Mouse (Mus musculus) limb, embryonic 14.5 days (tissue): ENCODE data around the gene Ranbp10. TPM values are rescaled to one million over a fixed set of nuclear protein-coding genes. Genes with fewer than 3 reads are reported as not detected.

ENCODE experiments used
- ATAC-seq: fragments of 200-750 bp; cut with Nextera tagmentation; 2 replicates; pipeline ENCODE4 v1.8.0; 2017; ENCODE audit warnings: low read depth, moderate number of reproducible peaks, moderate TSS enrichment; ENCODE audit not compliant: low FRiP score
- DNase-seq: peaks from one replicate; pipeline ENCODE4 v3.0.0-alpha.2; 2015; ENCODE audit warnings: low spot score
- H3K27ac ChIP-seq: fragments of 300-500 bp; sonication (generic); replicated peaks from 2 replicates; pipeline ENCODE4 v1.5.1; 2014; ENCODE audit warnings: low read depth, mild to moderate bottlenecking, low read length, moderate library complexity, mixed read lengths
- H3K27me3 ChIP-seq: fragments of 300-500 bp; sonication (generic); 2 replicates; pipeline ENCODE4 v1.6.1; 2014; ENCODE audit warnings: low read length, mixed read lengths; ENCODE audit not compliant: control insufficient read depth, insufficient read depth
- H3K36me3 ChIP-seq: fragments of 300-500 bp; sonication (generic); 2 replicates; pipeline ENCODE4 v1.6.1; 2014; ENCODE audit warnings: mild to moderate bottlenecking, low read length, moderate library complexity, mixed read lengths; ENCODE audit not compliant: control insufficient read depth, insufficient read depth
- H3K4me1 ChIP-seq: fragments of 300-500 bp; sonication (generic); 2 replicates; pipeline ENCODE4 v1.6.1; 2014; ENCODE audit warnings: antibody characterized with exemption, low read length, mixed read lengths; ENCODE audit not compliant: control insufficient read depth, insufficient read depth
- H3K4me2 ChIP-seq: fragments of 300-500 bp; sonication (generic); replicated peaks from 2 replicates; pipeline ENCODE4 v1.6.1; 2014; ENCODE audit warnings: low read depth, mild to moderate bottlenecking, low read length, moderate library complexity; ENCODE audit not compliant: severe bottlenecking
- H3K4me3 ChIP-seq: fragments of 300-500 bp; sonication (generic); replicated peaks from 2 replicates; pipeline ENCODE4 v1.5.1; 2014; ENCODE audit warnings: low read length
- H3K9ac ChIP-seq: fragments of 300-500 bp; sonication (generic); 2 replicates; pipeline ENCODE4 v1.6.1; 2014; ENCODE audit warnings: mild to moderate bottlenecking, low read depth, low read length, moderate library complexity; ENCODE audit not compliant: severe bottlenecking
- H3K9me3 ChIP-seq: fragments of 300-500 bp; sonication (generic); 2 replicates; pipeline ENCODE4 v1.6.1; 2016; ENCODE audit warnings: low read length; ENCODE audit not compliant: control insufficient read depth
- POLR2A ChIP-seq: fragments of 200-500 bp; IDR thresholded peaks from 2 replicates; pipeline ENCODE4 v1.8.0; 2012; ENCODE audit warnings: inconsistent platforms, mild to moderate bottlenecking, moderate library complexity, borderline replicate concordance; ENCODE audit not compliant: insufficient read depth, insufficient read length; ENCODE audit errors: extremely low read depth
- WGBS: fragments of 180-500 bp; shearing (Covaris S2); extraction: QIAGEN DNeasy Blood & Tissue Kit; methylation state at CpG from one replicate; pipeline ENCODE4 v1.1.7; 2014; 5-methylcytosine and 5-hydroxymethylcytosine counted together
- polyA plus RNA-seq, 2 experiments: library from polyadenylated mRNA; depleted of rRNA in 1 of 2; stranded (reverse) in 1 of 2; unstranded in 1 of 2; fragments of >200 nt; fragmentation: Nextera tagmentation in 1 of 2; extraction: Ambion mirVana in 1 of 2; gene quantifications; 2 replicates each; pipeline versions ENCODE4 v1.2.1 to v1.2.3; 2012 to 2014

Gene Ranbp10
- polyA plus RNA-seq, 2 experiments = 12.2 to 31.3 TPM

GRCm38 (mm10) chr8:105788241-105788640, 38.9 kb downstream of the Ranbp10 start:
- Histone ChIP-seq H3K36me3 (peaks cover 28% of the 10 kb centered on the region), H3K27me3 (no peaks in the 10 kb centered on the region), H3K9me3 (no peaks in the 10 kb centered on the region), H3K9ac (no peak overlapping the region), H3K27ac (no peak overlapping the region), H3K4me2 (no peak overlapping the region), H3K4me1 (no peaks in the 10 kb centered on the region), H3K4me3 (no peak overlapping the region)
- no peak for ATAC-seq
- 97% methylated on average over 2 of the region's 2 CpGs for WGBS
- peak; percentile 27 for DNase-seq
- TF ChIP-seq POLR2A = no peak

DNA sequence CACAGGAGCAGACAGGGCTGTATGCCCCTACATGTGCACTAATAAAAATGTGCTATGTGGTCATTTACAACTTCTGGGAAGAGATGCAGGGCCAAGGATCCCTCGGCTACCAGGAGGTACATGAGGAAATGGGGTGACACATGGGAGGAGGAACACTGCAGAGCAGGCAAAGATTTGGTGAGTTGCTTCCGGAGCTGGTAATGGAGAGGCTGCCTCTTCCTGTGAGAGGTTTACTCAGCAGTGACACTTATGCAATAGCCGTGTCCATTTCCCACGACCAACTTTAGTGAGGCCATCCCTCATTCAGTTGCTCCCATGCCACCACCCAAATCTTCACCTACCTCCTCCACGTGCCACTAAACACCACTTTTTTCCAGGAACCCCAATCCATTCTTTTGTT, 46.9 kb downstream of the Ranbp10 start:
- no peak for ATAC-seq
- Histone ChIP-seq H3K36me3 (peaks cover 80% of the 10 kb centered on the region), H3K27me3 (no peaks in the 10 kb centered on the region), H3K9ac (no peak overlapping the region), H3K9me3 (no peaks in the 10 kb centered on the region), H3K4me1 (no peaks in the 10 kb centered on the region), H3K27ac (no peak overlapping the region), H3K4me2 (no peak overlapping the region), H3K4me3 (no peak overlapping the region)
- WGBS = 83% methylated on average over 5 of the region's 5 CpGs
- TF ChIP-seq POLR2A = no peak
- no peak for DNase-seq

DNA sequence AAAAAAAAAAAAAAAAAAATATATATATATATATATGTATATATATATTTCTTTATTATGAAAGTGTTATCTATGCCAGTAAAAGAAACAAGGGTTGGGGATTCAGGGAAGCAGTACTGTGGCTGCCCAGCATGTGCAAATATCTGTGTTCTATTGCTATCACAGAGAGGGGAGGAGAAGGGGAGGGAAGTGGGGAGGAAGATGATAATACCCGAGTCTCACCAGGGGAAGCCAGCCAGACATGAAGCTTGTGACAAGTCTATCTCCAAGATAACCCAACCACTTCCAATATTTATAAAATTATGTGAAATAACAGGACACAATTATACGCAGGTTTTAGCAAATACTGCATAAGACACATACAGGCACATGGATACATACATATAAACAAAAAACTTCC, 49.3 kb downstream of the Ranbp10 start:
- no peaks in the 10 kb centered on the region for H3K27me3 ChIP-seq
- no peak overlapping the region for H3K4me2 ChIP-seq
- no peak for TF ChIP-seq POLR2A
- H3K27ac ChIP-seq = no peak overlapping the region
- H3K36me3 ChIP-seq = peaks cover 91% of the 10 kb centered on the region
- WGBS = 90% methylated on average over 2 of the region's 2 CpGs
- H3K9ac ChIP-seq = no peak overlapping the region
- no peak overlapping the region for H3K4me3 ChIP-seq
- no peaks in the 10 kb centered on the region for H3K9me3 ChIP-seq
- no peaks in the 10 kb centered on the region for H3K4me1 ChIP-seq
- no peak for DNase-seq
- no peak for ATAC-seq

DNA sequence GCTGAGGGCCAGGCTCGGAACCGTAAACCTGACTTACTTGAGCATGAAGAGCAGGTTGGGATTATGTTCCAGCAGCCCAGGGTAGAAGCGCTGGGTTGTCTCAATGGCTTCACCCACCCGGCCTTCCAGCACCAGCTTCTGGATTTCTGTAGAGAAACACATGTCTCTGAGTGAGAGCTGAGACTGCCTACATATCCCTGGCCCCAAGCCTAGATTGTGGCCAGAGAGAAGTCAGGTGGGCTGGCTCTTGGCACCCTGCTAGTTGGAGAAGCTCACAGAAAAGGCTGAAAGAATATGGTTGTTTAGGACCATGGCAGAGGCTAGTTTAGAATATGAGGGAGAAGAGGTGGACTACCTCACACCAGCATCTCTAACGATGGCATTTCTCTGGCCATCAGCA, 52.7 kb downstream of the Ranbp10 start:
- H3K4me1 ChIP-seq = no peaks in the 10 kb centered on the region
- no peak overlapping the region for H3K9ac ChIP-seq
- DNase-seq (no peak), ATAC-seq (no peak)
- no peak overlapping the region for H3K4me3 ChIP-seq
- TF ChIP-seq POLR2A = no peak
- 97% methylated on average over 5 of the region's 5 CpGs for WGBS
- no peak overlapping the region for H3K27ac ChIP-seq
- no peaks in the 10 kb centered on the region for H3K9me3 ChIP-seq
- peaks cover 94% of the 10 kb centered on the region for H3K36me3 ChIP-seq
- H3K27me3 ChIP-seq = no peaks in the 10 kb centered on the region
- H3K4me2 ChIP-seq = no peak overlapping the region

DNA sequence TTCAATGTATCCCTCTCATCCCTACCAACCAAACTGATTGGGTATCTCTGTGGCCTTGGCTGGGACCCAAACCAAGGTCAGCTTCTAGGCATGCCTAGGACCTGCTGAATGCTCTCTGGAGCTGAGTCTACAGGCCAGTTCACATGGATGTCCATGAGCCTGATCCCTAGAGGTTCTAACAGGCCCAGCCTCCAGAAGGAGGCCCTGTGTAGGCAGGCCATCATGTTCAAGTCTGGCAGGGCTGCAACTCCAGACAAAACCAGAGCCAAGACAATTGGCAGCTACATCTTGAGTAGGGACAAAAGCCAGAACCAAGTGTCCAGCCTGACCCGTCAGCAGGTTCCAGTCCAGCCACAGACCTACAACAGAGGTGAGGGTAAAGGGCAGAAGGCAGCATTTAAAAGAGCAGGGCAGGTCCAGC, 53.7 kb downstream of the Ranbp10 start:
- H3K36me3 ChIP-seq = peaks cover 94% of the 10 kb centered on the region
- ATAC-seq (no peak), DNase-seq (no peak)
- no peak overlapping the region for H3K4me2 ChIP-seq
- no peak overlapping the region for H3K4me3 ChIP-seq
- H3K9me3 ChIP-seq = no peaks in the 10 kb centered on the region
- TF ChIP-seq POLR2A = no peak
- no peaks in the 10 kb centered on the region for H3K4me1 ChIP-seq
- H3K27ac ChIP-seq = no peak overlapping the region
- WGBS = 100% methylated on average over 1 of the region's 1 CpGs
- no peak overlapping the region for H3K9ac ChIP-seq
- H3K27me3 ChIP-seq = no peaks in the 10 kb centered on the region
